Mouse (Mus musculus) testis, adult 2 months (tissue): Measurements from ENCODE around the gene Pid1.

Source experiments
- CTCF ChIP-seq: fragments of 200-500 bp; IDR thresholded peaks from 2 replicates; pipeline ENCODE4 v1.5.1; 2012; ENCODE audit warnings: low read depth, mild to moderate bottlenecking, inconsistent platforms, low read length, moderate library complexity; ENCODE audit not compliant: control insufficient read depth, insufficient read depth, insufficient replicate concordance
- POLR2A ChIP-seq: fragments of 200-500 bp; IDR thresholded peaks from 2 replicates; pipeline ENCODE4 v1.6.1; 2012; ENCODE audit warnings: low read depth, mild to moderate bottlenecking, inconsistent platforms, low read length, moderate library complexity; ENCODE audit not compliant: control insufficient read depth

DNA sequence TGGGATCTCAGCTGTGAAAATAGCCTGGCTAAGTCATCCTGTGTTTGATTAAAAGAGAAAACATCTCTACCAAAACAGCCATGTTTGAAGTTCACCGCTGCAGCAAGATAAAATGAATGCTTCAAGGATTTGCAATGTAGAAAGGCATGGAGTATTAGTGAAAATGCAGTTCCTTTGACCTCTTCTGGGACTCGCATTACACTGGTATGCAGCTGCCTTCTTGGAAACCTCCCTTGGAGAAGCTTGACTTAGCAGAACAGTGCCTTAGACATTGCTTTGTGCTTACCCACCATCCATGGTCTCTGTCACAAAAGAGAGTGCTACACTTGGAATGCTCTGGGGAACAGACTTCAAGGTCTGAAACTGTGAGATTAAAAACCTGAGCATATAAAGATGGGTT, 276.0 kb downstream of the Pid1 start:
- no peak for TF ChIP-seq POLR2A
- TF ChIP-seq CTCF, result no peak
